Mouse (Mus musculus) neutrophil, adult 65 days (primary cell): ENCODE measurements around the gene Pnliprp2. TPM values are rescaled to one million over a fixed set of nuclear protein-coding genes. Genes with fewer than 3 reads are reported as not detected.

Source experiments
- total RNA-seq: library from RNA; stranded (reverse); gene quantifications from 2 replicates; pipeline ENCODE4 v1.2.4, GENCODE M21; 2023

Gene Pnliprp2
- not detected in 2 replicates for total RNA-seq

GRCm38 (mm10) chr19:58759423-58759822 is at the start of gene Pnliprp2:
Pnliprp2 (plus strand) TSS chr19:58759719.

GRCm38 (mm10) chr19:58728445-58729031 is 31.0 kb upstream of the Pnliprp2 start, which contains the start of gene Pnliprp1:
Pnliprp1 (plus strand) TSS chr19:58728887.

GRCm38 (mm10) chr19:58794284-58794683 is 34.8 kb downstream of the Pnliprp2 start, which contains the start of gene 1700019N19Rik:
1700019N19Rik (minus strand) TSS chr19:58794461.

Other genes starting within 250 kb of the Pnliprp2 start
- gene Ccdc172, start 247.7 kb upstream of the Pnliprp2 start, total RNA-seq = not detected in 2 replicates
- not detected in 2 replicates for gene Pnlip, start 107.2 kb upstream of the Pnliprp2 start, total RNA-seq
- not detected in 2 replicates for gene Pnliprp1, start 30.8 kb upstream of the Pnliprp2 start, total RNA-seq
- not detected in 2 replicates for gene 1700019N19Rik, start 34.7 kb downstream of the Pnliprp2 start, total RNA-seq
- not detected in 2 replicates for gene Eno4, start 183.7 kb downstream of the Pnliprp2 start, total RNA-seq
- 5.5 and 6.8 TPM in 2 replicates for gene Hspa12a, start 183.9 kb downstream of the Pnliprp2 start, total RNA-seq